Mouse (Mus musculus) intestine, embryonic 15.5 days (tissue): ENCODE data around the gene Kcnrg. TPM values are rescaled to one million over a fixed set of nuclear protein-coding genes. Genes with fewer than 3 reads are reported as not detected.

Experiments
- ATAC-seq: fragments of 200-750 bp; cut with Nextera tagmentation; 2 replicates; pipeline ENCODE4 v1.8.0; 2017; ENCODE audit warnings: moderate TSS enrichment, moderate library complexity
- H3K27ac ChIP-seq: fragments of 300-500 bp; sonication (generic); 2 replicates; pipeline ENCODE4 v1.5.1; 2015; ENCODE audit warnings: mild to moderate bottlenecking, inconsistent platforms
- H3K27me3 ChIP-seq: fragments of 300-500 bp; sonication (generic); replicated peaks from 2 replicates; pipeline ENCODE4 v1.6.1; 2015; ENCODE audit warnings: inconsistent platforms
- H3K36me3 ChIP-seq: fragments of 300-500 bp; sonication (generic); 2 replicates; pipeline ENCODE4 v1.6.1; 2015; ENCODE audit warnings: inconsistent platforms
- H3K4me1 ChIP-seq: fragments of 300-500 bp; sonication (generic); replicated peaks from 2 replicates; pipeline ENCODE4 v1.6.1; 2015; ENCODE audit warnings: inconsistent platforms
- H3K4me2 ChIP-seq: fragments of 300-500 bp; sonication (generic); replicated peaks from 2 replicates; pipeline ENCODE4 v1.6.1; 2015; ENCODE audit warnings: mild to moderate bottlenecking, inconsistent platforms
- H3K4me3 ChIP-seq: fragments of 300-500 bp; sonication (generic); replicated peaks from 2 replicates; pipeline ENCODE4 v1.5.1; 2015; ENCODE audit warnings: inconsistent platforms
- H3K9ac ChIP-seq: fragments of 300-500 bp; sonication (generic); 2 replicates; pipeline ENCODE4 v1.6.1; 2015; ENCODE audit warnings: inconsistent platforms
- H3K9me3 ChIP-seq: fragments of 300-500 bp; sonication (generic); 2 replicates; pipeline ENCODE4 v1.6.1; 2016; ENCODE audit warnings: inconsistent platforms
- WGBS: fragments of 180-500 bp; shearing (Covaris S2); methylation state at CpG from one replicate; pipeline ENCODE4 v1.1.7; 2015; 5-methylcytosine and 5-hydroxymethylcytosine counted together
- microRNA counts: library from miRNA; unstranded; fragments of <30 nt; microRNA quantifications from one replicate; lab custom pipeline; 2016
- polyA plus RNA-seq: library from polyadenylated mRNA; unstranded; fragments of >200 nt; fragmentation: Nextera tagmentation; extraction: Ambion mirVana; gene quantifications from 2 replicates; pipeline ENCODE4 v1.2.1, GENCODE M21; 2015

Gene Kcnrg
- polyA plus RNA-seq, 1 experiment from 2014 or later = 0.31 TPM

DNA sequence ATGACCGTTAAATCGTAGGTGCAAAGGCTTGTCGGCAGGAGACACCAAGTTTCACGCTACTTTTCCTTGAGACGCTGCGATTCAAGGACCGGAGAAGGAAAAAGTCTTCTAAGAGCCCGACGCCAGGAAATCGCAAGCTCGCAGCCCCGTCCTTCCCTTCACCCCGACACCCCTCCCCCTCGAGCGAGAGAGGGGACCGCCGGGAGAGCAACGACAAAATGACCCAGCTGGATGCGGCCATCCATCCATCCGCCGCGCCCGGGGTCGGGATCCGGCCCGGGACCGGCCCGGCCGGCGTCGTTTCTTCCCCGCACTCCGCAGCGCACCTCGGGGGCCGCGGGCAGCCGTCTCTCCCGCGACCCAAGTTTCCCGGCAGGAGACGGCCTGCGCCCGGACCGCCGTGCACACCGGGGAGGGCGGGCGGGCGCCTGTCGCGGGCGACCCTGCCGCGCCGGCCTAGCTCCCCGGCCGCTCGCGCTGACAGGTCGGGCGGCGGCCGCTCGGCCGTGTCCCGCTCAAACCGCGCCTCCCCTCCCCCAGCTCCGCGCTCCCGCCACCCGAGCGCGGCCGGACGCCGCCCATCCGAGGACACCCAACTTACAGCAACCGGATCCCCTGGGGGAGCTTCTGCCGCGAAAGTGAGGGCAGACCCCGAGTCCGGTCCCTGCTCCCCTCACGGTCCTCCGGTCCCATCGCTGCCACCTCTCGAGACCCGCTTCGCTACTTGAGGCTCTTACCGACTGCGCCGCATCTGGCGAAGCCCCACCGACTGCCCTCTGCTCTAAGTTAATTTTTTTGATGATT, 40.8 kb downstream of the Kcnrg start:
- Histone ChIP-seq H3K27me3 (no peaks in the 10 kb centered on the region), H3K4me1 (no peaks in the 10 kb centered on the region), H3K4me2 (peak overlapping the region; percentile 76), H3K9me3 (no peaks in the 10 kb centered on the region), H3K4me3 (peak overlapping the region; percentile 93), H3K36me3 (no peaks in the 10 kb centered on the region), H3K27ac (peak overlapping the region; percentile 96), H3K9ac (peak overlapping the region; percentile 94)
- under 1% methylated on average over 63 of the region's 95 CpGs for WGBS
- ATAC-seq = peak; percentile 85

DNA sequence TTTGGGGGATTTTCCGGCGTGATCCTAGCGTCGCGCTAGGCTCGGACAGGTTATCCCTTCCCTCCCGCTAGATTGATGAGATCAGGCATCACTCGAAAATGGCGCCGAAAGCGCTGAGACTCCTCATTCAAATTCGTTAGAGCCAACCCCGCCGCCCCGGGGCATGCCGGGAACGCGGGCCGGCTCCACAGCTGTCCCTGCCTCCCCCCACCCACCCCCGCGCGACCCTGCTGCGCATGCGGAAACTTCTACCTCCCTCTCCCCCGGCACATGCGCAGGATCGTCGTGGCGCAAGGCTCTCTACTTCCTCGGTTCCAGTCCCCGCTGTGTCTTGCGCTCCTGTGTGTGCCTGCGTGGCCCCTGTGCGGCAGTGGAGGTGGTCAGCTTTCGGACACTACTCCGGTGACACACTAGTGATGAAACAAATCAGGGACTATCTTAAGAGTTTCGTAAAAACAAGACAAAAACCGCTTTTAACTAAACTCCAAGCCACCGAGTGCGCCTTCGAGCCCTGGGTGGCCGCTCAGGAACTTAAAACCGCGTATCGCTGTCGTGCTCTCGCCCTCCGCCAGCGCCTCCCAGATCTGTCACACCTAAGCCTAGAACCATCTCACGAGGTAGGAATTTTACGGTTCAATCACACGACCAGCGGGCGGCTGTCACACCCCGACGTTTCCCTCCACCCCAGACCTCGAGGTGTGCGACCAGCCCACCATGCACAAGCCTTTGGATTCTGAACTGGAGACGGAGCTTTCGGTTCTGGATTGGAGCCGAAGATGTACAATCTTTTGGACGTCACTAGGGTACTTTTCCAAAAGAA, 41.6 kb downstream of the Kcnrg start:
- no peaks in the 10 kb centered on the region for H3K9me3 ChIP-seq
- peak overlapping the region; percentile 93 for H3K4me3 ChIP-seq
- H3K27ac ChIP-seq = peak overlapping the region; percentile 96
- H3K4me2 ChIP-seq = peak overlapping the region; percentile 76
- H3K9ac ChIP-seq = peak overlapping the region; percentile 94
- no peaks in the 10 kb centered on the region for H3K4me1 ChIP-seq
- peak; percentile 96 for ATAC-seq
- H3K27me3 ChIP-seq = no peaks in the 10 kb centered on the region
- H3K36me3 ChIP-seq = no peaks in the 10 kb centered on the region
- 2% methylated on average over 62 of the region's 62 CpGs for WGBS

DNA sequence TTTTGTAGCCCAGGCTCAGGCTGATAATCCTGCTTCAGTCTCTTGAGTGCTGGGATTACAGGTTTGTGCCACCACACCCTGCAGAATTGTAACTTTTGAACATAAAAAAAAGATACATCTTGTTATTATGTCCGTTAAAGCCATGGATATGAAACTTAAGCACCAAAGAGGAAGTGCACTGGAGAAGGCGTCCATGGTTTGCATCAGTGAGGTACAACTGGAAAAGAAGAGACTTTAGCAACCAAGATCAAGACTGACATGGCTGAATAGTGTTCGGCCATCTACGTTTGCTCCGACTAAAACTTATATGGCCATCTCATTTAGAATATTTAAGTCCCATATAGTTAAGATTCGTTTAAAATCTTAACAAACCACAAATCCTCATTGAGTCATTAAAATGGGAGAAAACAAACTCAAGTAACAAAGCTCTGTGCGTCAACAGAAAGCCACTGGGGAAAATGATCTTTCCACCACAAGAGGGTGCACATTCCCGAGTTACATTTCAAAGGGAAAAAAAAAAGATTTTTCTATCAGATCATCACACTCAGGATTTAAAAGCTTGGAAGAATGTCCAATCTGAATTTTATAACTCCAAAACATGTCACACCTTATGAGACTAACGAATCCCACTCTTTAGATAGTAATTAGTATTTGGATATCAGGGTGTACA, 43.2 kb downstream of the Kcnrg start:
- Histone ChIP-seq H3K27ac (no peak overlapping the region), H3K4me2 (no peak overlapping the region), H3K9ac (no peak overlapping the region), H3K9me3 (no peaks in the 10 kb centered on the region), H3K27me3 (no peaks in the 10 kb centered on the region), H3K4me3 (no peak overlapping the region), H3K36me3 (no peaks in the 10 kb centered on the region), H3K4me1 (no peaks in the 10 kb centered on the region)
- 34% methylated on average over 9 of the region's 9 CpGs for WGBS
- ATAC-seq = no peak

DNA sequence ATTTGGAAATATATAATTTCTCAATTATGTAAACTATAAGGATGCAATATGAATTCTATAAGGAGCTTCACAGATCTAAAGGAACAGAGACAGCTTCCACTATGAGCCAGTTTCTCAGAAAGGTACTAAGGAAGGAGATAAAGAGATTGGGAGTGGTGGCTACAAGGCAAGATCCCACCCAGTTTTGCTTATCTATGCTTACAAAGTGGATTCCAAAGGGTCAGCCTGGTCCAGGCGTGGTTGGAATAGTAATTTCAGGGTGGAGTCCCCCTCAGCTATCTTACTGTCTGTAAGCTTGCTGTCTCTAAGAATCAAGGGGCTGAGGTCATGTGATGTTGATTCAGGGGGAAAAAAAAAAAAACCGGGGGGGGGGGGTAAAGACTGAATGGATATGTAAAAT, 49.2 kb downstream of the Kcnrg start:
- H3K36me3 ChIP-seq = no peaks in the 10 kb centered on the region
- no peak overlapping the region for H3K9ac ChIP-seq
- no peak overlapping the region for H3K4me2 ChIP-seq
- H3K4me3 ChIP-seq = no peak overlapping the region
- 34% methylated on average over 2 of the region's 2 CpGs for WGBS
- H3K9me3 ChIP-seq = no peaks in the 10 kb centered on the region
- no peaks in the 10 kb centered on the region for H3K4me1 ChIP-seq
- ATAC-seq = peak; percentile 82; the same call in 1 of the 2 replicates
- H3K27me3 ChIP-seq = no peaks in the 10 kb centered on the region
- no peak overlapping the region for H3K27ac ChIP-seq

DNA sequence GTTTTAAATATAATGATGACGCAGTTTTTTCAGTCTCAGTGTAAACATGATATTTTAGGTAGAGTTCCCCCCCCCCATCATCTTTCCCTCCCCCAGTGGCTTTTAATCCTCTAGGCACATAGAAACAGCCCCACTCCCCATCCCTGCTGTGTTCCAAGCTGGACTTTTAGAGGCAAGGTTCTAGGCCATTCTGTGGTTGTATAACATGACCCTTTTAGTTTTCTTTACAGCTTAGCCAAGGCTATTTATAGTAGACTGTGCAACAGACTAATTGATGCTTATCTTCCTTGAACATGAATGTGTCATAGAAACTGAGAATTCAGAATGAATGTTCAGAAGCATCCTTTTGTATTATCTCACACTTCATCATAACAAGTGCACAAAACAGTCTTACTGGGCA, 54.2 kb downstream of the Kcnrg start:
- 79% methylated on average over 1 of the region's 1 CpGs for WGBS
- H3K4me3 ChIP-seq = no peak overlapping the region
- no peak for ATAC-seq
- H3K27me3 ChIP-seq = no peaks in the 10 kb centered on the region
- H3K36me3 ChIP-seq = no peaks in the 10 kb centered on the region
- H3K4me2 ChIP-seq = no peak overlapping the region
- H3K9me3 ChIP-seq = no peaks in the 10 kb centered on the region
- no peaks in the 10 kb centered on the region for H3K4me1 ChIP-seq
- H3K9ac ChIP-seq = no peak overlapping the region
- H3K27ac ChIP-seq = no peak overlapping the region

DNA sequence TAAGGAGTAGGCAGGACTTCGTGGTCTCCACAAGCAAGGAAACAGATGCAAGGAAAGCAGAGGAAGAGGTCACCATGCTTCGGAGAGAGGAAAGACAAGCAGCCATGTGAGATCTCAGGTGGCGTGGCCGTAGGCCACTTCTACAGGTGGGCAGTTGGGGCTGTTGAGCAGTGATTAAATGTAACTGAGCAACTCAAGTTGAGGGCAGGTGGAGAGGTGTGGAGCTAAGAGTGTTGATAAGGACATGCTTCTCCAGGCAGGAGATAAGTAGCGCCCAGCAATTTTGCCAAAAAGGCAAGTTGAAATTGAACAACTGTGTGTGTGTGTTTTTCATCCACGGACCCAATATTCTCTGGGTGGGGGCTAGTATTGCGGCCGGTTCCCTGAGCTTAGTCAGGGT, 55.0 kb downstream of the Kcnrg start:
- Histone ChIP-seq H3K9ac (no peak overlapping the region), H3K9me3 (no peaks in the 10 kb centered on the region), H3K27me3 (no peaks in the 10 kb centered on the region), H3K4me2 (no peak overlapping the region), H3K27ac (no peak overlapping the region), H3K4me1 (no peaks in the 10 kb centered on the region), H3K4me3 (no peak overlapping the region), H3K36me3 (no peaks in the 10 kb centered on the region)
- WGBS = 90% methylated on average over 8 of the region's 8 CpGs
- no peak for ATAC-seq

MicroRNAs within 50 kb of the gene (microRNA counts, 519-probe panel; counts per million panel counts)
- microRNA mmu-miR-15a (lab: Ali Mortazavi, UCI) = 4,059 counts per million, percentile 94 among the panel's probes with 10 or more counts
- microRNA mmu-miR-16 (lab: Ali Mortazavi, UCI) = 4,899 counts per million, percentile 100 among the panel's probes with 10 or more counts

Other genes with a start within 250 kb of the Kcnrg start
- 7.5 and 8.8 TPM in 2 replicates for gene Ebpl, start 247.0 kb upstream of the Kcnrg start, polyA plus RNA-seq
- gene Kpna3, start 167.6 kb upstream of the Kcnrg start, polyA plus RNA-seq = 40.2 and 47.1 TPM in 2 replicates
- 24.0 and 25.5 TPM in 2 replicates for gene Spryd7, start 50.6 kb upstream of the Kcnrg start, polyA plus RNA-seq
- 8.9 and 11.3 TPM in 2 replicates for gene Trim13, start 9.2 kb upstream of the Kcnrg start, polyA plus RNA-seq